Mouse (Mus musculus) frontal cortex, postnatal 25 days (tissue): ENCODE results near the gene Smim27.
A peak's percentile ranks its signal among the peaks of the same experiment; 100 is the strongest.
"Not testable (repeated sequence)": the region's sequence is repeated elsewhere in the genome, so short reads cannot be mapped to it uniquely, and the experiment has no call there.

Experiments
- DNase-seq, 2 experiments: peaks; one replicate each; pipeline ENCODE4 v3.0.0; 2022; ENCODE audit warnings: low spot score in 2 of 2

Smim27 gene

DNA sequence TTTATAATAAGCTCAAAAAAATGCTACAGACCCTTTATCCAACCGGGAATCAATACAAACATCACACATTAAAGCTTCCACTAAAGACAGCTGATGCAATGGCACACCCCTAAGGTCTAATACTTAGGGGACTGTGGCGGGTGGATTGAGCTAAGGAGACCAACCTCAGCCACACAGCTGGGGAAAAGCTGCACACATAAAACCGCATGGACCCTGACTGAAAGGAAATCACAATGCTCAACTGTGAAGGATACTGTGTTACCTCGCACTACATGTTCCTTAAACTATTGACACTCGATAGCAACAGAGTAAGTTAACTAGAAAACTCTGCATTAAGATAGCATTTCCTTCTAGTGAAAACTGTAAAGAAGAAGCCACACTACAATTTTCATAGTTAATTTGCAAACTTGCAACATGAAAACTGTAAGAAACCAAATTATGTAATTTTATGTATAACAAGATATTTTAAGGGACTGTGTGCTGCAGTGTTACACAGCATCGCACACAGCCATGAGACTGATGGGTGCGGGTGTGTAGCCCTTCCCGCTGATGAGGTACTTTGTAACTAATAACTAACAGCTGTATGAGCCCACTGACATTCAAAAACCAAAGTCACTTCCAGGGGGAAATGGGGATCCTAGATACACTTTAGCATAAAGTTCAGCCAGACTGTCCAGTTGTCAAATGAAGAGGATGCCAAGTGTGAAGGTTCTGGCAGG is 14.8 kb upstream of the Smim27 start:
- DNase-seq = no peak

DNA sequence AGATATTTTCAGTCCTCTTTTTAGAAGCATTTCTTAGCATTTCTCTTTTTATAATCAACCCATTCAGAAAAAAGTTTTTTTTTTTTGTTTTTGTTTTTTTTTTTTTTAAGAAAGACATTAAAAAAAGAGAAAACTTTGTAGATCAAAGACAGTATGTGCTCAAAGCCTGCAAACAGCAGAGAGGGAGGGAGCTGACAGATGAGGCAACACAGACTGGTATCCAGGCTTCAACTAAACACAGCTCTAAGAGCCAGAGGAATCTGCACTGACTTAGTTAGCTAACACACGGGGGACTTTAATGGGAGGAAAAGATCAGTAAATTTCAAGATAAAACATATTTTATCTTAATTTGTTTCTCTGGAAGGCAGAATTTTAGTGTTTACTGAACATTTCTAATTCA is 5.1 kb upstream of the Smim27 start:
- DNase-seq = no peak

DNA sequence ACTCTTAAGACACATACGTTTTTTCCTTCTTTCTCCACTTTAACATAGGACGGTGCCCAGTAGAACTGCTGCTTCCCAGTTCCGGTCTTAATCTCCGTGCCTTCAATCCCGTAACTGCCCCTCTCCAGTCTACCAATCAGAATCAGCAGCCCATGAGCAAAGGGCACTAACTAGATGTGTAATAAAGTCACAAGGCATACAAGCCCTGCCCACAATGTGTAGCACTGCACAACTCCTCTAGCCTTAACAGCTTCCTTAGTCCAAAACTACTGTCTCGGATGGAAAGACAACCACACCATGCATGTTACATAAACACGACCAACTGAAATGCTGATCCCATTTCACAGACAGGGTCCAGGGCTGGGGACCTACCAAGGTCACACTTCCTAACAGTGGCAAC is 1.7 kb upstream of the Smim27 start:
- no peak for DNase-seq

DNA sequence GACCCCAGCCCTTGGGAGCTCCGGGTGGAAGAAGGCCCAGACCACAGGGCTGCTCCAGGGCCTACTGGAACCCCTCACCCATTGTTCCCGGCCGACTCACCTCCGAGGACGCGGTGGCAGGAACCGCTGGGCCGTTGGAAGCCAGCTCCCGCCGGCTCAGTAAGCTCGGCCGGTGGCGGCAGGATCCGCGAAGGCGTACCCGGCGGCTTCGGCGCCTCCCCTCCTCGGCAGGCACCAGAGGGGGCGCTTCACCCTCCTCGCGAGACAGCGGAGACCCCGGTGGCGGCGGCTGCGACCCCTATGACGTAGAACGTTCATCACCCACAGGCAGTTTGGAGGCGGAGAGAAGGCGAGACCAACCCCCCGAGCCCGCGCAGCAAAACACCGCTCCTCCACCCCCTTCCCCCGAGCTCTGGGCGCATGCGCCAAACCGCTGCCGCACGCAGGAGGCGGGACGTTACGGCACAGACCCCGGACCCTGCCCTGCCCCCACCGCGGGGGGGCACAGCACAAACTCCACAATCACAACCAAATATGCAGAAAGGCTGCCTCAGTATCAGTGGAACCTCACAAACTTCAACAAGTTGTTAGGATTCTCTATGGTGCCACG is 1.1 kb upstream of the Smim27 start:
- DNase-seq = peak; percentile 80 to 85

DNA sequence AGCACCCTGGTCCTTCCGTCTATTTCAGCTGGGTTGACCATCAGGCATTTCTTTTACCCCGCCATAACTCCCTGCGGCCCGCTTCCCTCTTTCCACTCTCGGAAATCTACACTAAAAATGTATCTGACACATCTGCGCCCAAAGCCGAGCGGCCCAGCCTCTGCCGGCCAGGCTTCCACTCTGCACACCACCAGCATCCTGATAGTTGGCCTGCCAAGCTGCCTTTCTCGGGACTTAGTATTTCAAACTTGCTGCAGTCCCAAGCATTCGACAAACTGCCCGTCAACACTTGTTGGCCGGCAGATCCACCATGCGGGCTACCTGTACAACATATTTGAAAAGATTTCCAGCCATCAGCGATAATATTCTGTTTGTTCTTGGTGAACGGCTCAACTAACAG is 544 bp upstream of the Smim27 start:
- peak in 1 of 2 experiments; percentile 10 for DNase-seq

DNA sequence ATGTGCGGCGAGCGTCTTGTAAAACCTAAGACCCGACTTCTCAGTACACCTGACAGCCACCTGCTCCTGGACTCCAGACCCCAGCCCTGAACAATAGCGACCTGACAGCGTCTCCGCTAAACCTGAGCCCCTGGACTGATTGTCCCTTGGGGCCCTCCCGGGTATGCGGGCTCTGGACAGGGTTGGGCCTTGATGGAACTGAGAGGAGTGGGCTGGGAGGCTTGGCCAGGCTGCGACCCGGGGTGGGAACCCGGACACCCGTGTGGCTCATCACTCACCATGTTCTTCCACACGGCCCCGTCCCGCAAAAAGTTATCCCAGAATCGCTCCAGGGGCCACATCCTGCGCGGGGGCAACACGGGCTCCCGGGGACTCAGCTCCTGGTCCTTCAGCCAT is 9.5 kb downstream of the Smim27 start:
- DNase-seq = no peak

DNA sequence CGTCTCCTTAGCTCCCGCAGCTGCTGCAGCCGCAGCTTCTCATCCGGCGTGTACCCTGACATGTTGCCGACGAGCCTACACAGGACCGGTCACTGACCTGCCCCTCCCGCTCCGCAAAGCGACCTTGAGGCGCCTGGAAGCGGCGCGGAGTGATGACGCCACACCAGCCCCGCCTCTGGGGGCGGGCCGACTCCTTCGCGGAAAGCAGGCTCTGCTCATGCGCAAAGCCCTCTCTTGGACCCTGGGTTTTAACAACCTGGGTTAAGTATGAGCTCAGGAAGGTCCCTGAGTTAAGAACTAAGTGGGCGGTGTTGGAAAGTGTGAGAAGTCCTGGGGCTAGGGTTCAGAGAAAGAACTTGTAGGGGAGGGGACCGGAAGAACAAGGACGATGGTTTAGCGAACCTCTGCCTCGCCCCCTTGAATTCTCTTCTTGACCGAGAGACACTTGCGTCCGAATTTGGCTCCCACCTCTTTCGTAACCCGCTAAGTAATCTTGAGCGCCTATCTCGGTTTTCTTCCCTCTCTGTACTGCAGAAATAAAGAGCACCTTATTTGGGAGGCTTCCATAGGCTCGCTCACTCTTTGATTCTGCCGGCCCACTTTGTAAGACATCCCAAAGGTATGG is 10.0 kb downstream of the Smim27 start, which contains the start of gene Ndufb6:
TSS of gene Ndufb6 (minus strand) at position 146 of the 625 bp plus-strand sequence.
- peak; percentile 87 to 88 for DNase-seq

DNA sequence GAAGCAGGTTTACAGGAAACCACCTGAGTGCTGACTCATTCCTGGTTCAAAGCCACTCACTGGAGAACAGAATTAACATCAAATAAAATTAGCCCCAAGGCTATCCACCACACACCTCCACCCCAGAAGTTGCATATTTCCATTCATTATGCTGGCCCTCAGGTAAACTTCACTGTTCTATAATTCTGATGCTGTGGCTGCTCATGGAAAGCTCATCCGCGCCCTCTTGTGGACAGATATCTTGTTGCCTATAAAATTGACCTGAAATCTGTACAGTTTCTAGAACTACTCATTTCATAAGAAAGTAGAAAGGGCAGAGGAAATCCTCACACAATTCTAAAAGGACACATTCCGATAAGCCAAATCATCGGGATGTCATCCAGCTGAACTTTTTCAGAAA is 16.2 kb downstream of the Smim27 start:
- peak; percentile 43 to 66 for DNase-seq

DNA sequence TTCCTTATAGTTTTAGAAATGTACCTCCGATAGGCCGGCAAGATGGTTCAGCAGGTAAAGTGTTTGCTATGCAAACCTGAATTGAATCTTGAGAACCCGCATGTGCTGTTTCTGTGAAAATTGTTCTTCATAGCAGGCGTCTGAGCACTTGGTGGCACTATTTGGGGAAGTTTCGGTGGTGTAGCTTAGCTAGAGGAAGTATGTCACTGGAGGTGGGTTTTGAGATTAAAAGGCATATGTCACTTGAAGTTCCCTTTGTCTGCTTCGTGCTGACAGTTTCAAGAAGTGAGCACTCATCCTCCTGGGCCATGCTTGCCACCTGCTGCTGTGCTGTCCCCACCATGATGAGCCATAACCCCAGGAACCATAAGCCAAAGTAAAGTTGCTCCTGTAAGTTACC is 18.0 kb downstream of the Smim27 start:
- no peak for DNase-seq

DNA sequence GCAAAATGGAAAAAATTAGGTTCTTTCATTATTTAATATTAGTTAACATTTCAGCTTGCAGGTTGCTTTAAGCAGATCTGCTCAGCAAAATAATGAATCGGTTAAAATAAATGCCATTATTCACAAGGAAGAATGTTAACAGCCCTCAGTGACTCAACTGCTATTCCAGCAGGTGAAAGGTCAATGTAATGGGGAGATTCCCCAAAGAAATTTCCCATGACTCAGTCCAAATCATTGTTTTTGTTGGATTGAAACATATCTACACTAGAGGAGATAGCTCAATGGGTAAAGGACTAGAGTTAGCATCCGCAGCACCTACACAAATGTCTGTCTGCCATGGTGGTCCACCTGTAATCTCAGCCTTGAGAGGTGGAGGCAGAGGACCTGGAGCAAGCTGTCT is 19.7 kb downstream of the Smim27 start:
- no peak for DNase-seq

DNA sequence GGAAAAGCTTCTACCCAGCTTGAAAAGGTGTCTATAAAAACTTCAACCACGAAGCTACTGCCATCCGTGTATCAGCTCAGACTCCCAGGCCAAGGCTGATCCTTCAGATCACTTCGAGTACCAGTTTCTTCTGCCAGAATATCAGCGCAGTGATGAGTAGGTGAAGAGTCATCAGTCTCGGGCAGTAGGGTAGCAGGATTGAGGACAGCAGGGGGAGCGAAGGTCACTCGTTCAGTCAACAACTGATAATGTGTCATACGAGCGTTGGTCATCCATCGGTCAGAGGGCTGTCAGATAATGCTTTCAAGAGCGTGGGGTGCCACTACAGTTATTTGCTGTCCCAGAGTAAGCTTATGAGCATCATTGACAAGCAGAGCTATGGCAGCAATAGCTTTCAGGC is 22.1 kb downstream of the Smim27 start:
- DNase-seq = not testable (repeated sequence)

DNA sequence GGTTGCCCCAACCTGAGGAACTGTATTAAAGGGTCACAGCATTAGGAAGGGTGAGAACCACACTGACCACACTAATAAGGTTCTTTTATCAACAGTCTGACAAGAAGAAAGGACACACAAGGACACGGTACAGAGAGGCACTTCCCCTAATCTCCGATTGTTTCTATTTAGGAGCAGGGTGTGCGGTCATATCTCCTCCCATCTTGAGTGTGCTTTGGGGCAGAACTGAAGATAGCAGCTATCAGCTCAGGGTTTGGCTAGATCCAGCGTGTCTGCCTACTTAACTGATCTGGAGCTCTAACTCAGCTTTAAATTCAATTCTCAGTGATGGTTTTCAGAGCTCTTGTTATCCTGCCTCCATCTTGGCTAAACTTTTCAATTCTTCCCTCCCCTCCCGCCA is 29.8 kb downstream of the Smim27 start:
- no peak for DNase-seq

DNA sequence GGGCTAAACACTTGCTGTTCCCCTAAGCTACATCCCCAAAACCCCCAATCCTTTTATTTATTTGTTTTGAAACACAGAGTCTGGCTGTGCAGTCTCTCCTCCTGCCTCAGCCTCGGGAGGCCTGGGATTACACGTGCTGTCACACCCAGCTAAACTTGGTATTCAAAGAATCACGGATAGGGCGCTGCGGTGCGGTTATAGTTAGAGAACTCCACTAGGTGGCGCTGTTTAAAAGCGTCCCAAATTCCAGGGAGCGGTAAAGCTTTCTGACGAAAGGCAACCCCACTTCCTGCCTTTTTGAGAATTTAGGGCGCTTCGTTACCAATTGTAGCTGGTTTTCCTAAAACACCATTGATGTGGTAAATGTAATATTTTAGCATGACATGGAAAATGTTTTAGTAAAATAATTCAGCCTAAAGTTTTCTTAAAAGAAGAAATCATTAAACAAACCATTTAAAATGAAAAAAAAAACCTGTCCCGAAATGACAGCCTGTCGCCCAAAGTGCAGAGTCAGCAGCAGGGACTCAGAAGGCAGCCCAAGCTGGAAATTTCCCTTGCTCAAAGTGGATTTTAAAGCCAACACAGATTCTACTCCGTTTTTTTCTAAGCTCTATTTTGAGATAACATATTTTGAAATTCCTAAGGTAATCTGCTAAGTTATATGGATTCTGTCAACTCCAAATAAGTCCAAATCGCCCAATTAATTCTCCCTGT is 31.9 kb downstream of the Smim27 start:
- peak; percentile 56 to 78 for DNase-seq

DNA sequence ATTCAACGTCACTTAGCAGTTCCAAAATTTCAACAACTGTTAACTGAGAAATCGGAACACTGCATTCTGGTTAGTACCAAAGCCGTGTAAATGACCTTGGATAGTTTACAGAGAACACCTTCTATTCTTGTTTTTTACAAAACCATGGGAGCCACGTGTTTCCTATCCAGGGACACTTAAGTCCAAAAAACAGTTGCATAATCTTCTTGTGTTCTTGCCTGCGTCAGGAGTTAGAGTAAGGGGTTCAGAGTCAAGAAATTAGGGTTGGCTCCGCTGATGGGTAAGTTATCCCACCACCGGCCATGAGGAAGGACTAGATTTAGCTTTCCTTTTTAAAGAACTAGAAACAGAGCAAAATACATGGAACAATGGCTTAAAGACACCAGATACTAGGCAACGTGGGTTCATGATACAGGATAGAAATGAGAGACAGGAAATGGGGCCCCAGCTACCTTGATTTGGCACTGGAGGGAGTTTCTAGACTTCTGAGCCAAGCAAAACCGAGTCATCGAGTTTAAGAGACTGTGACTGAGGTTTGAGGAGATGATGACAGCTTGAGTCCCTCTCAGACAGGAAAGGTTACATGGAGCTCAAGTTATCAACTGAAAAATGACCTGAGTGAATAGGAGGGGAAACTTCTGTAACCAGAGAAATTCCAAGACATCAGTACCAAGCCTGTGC is 33.2 kb downstream of the Smim27 start:
- DNase-seq = no peak

DNA sequence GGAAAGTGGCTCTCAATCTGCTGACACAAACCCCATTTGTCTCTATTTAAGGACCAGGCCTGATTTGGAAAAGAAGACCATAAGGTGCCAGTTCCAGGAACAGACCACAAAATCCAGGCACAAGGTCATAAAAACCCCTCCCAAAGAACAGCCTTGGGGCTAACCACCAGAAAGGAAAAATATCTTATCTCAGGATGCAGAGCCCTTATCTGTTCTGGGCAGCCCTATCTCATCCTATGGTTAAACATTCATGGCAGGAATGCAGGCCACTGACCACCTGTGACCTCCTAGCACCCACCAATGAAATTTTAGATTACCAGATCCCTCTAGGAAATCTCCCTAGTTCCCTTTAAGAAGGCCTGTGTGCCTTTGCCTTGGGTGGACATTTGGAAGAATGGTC is 40.3 kb downstream of the Smim27 start:
- DNase-seq = no peak

DNA sequence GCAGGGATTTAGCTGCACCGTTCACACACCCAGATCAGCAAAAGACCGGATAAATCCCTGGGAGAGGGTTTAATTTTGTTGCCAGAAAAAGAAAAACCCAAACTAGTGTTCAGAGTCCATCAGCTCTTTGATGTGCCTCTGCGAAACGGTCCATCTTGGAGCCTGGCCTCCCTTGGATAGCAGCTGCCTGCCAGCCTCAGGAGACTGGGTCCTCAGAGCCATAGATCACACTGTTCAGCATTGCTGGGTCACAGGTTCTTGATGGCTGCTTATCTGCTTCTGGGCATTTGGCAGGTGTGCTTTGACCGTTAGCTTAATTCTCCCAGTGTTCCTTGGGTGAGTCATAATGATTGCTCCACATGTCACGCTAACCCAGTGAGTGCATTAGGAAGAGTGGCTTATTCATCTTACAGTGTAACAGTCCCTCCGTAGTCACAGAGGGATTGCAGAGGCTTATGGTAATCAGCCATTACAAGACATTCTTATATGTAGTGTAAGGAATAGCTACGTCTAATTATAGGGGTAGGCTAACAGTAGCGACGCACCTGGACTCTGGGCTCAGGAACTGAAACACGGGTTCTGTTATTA is 41.5 kb downstream of the Smim27 start:
- DNase-seq = no peak

DNA sequence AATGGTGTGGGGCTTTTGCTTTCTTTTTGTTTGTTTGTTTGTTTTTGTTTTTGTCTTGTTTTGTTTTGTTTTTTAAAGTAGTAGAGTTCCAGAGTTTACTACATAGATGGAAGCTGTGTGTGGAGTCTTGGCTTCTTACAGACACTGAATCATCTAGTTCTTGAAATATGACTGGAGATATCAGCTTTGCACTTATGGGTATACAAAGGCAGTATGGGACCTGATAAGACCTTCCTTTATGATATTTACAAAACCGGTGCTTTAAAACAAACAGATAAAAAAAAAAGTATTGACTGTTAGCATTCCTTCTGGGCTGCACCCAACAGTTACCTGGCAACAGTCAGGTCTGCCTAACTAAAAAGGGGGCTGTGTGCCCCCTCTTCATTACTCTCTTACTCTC is 42.8 kb downstream of the Smim27 start:
- no peak for DNase-seq

DNA sequence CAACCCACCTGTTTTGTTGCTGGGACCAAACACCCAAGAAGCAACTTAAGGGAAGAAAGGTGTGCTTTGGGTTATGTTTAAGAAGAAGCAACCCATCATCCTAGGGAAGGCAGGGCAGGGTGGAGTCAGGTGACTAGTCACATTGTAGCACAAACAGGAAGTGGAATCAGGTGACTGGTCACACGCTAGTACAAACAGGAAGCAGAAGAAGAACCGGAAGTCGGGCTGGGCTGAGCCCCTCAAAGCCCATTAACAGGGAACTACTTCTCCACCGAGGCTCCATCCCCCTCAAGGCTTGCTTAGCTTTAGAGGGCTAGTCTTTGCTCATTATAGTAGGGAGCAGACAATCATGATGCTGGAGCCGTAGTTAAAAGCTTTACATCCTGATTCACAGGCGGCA is 43.6 kb downstream of the Smim27 start:
- no peak for DNase-seq

DNA sequence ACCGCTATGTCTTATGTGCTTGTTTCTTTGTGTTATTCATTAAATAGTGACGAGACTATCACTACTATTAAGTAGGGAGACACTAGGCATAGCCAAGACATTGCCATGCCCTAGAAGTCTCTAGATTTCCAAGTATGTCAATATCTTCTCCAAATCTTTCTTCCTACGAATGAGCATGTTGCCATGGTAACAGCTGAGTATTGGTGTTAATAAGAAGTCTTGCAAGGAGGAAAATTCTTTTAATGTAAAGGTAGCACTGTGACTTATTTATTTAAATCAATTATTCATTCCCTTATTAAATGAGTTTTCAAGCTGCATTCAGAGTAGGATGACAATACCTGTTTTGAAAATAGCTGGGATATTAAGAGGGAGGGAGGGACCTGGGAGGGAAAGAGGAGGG is 48.0 kb downstream of the Smim27 start:
- DNase-seq = no peak
